Mouse (Mus musculus): ENCODE results near the gene Rundc3a. TPM values are rescaled to one million over a fixed set of nuclear protein-coding genes. Genes with fewer than 3 reads are reported as not detected.

The Rundc3a gene
- polyA plus RNA-seq, 1 experiment = 3.4 TPM

DNA sequence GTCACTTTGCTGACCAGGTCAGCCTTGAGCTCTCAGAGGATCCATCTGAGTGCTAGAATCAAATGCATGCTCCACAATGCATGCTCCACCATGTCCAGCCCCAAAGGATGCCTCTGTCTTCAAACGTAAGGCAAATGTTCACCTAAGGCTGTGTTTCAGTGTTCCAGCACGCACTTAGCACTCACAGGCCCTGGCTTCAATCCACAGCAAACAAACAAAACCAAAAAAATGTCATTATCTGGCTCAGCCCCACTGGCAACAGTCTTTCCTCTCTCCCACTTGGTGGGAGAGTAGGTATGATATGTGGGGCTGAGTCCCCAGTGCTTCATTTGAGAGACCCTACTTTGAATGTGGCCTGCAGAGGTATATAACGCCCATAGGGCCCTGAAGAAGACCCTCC, 17.9 kb downstream of the Rundc3a start:
- Histone ChIP-seq H3K4me3 (ENCODE audit: insufficient read depth, low read depth, low read length) (no peak overlapping the region), H3K27me3 (replicated peaks; ENCODE audit: control insufficient read depth, insufficient read depth, low read length) (no peaks in the 10 kb centered on the region), H3K27ac (ENCODE audit: insufficient read depth, low read depth, low read length) (no peak overlapping the region), H3K4me1 (ENCODE audit: control insufficient read depth, insufficient read depth, low read length) (no peaks in the 10 kb centered on the region; the same call in none of the 2 replicates), H3K36me3 (ENCODE audit: control insufficient read depth, insufficient read depth, low read length) (no peaks in the 10 kb centered on the region)
- no peak for TF ChIP-seq POLR2A (IDR thresholded peaks at IDR 0.05; ENCODE audit: low read depth, low read length)
- TF ChIP-seq CTCF (conservative IDR thresholded peaks at IDR 0.05; ENCODE audit: insufficient read depth, insufficient read length, low read depth, low read length) = no peak
- DNase-seq = no peak
- 72% methylated on average over 3 of the region's 3 CpGs for WGBS

DNA sequence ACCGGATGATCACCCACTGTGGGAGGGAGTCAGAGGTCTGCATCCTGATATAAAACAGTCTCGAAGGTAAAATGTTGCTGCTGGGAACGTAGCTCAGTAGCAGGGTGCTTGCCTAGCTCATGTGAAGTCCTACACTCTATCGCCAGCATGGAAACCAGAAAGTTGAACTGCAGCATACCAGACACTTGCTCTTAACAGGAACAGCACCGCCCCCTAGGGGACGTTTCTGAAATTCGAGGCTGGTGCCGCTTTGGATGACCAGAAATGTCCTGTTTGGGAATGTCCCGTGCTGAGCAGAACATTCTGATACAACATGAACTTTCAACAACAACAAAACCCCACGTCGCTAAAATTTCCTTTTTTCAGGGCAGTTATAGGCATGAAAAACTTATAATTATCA, 18.5 kb downstream of the Rundc3a start:
- no peak overlapping the region for H3K27ac ChIP-seq (ENCODE audit: insufficient read depth, low read depth, low read length)
- 4% methylated on average over 11 of the region's 11 CpGs for WGBS
- H3K27me3 ChIP-seq (replicated peaks; ENCODE audit: control insufficient read depth, insufficient read depth, low read length) = no peaks in the 10 kb centered on the region
- no peak overlapping the region for H3K4me3 ChIP-seq (ENCODE audit: insufficient read depth, low read depth, low read length)
- no peaks in the 10 kb centered on the region; the same call in none of the 2 replicates for H3K4me1 ChIP-seq (ENCODE audit: control insufficient read depth, insufficient read depth, low read length)
- no peaks in the 10 kb centered on the region for H3K36me3 ChIP-seq (ENCODE audit: control insufficient read depth, insufficient read depth, low read length)
- DNase-seq = peak; percentile 97
- TF ChIP-seq POLR2A (IDR thresholded peaks at IDR 0.05; ENCODE audit: low read depth, low read length) (no peak), CTCF (conservative IDR thresholded peaks at IDR 0.05; ENCODE audit: insufficient read depth, insufficient read length, low read depth, low read length) (peak; percentile 99; the same call in 1 of the 2 replicates)

DNA sequence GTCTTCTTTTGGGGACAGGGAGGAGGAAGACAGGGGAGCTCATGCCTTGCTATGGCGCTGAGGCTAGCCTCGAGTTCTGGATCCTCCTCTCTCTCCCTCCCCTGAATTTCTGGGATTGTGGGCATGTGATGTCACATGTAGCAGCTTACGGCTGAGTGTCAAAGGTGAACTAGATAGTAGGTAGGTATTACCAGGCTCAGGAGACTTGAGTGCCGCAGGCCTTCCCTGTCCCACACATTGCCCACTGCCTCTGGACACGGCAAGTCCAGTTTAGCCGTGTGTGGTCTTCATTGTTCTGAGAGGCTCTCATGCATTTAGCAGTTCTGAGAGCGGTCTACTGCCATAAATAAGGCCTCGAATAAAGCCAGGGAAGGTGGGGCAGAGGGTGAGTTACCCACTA, 19.9 kb downstream of the Rundc3a start:
- TF ChIP-seq CTCF (conservative IDR thresholded peaks at IDR 0.05; ENCODE audit: insufficient read depth, insufficient read length, low read depth, low read length) = no peak
- TF ChIP-seq POLR2A (IDR thresholded peaks at IDR 0.05; ENCODE audit: low read depth, low read length) = no peak
- Histone ChIP-seq H3K4me3 (ENCODE audit: insufficient read depth, low read depth, low read length) (no peak overlapping the region), H3K36me3 (ENCODE audit: control insufficient read depth, insufficient read depth, low read length) (no peaks in the 10 kb centered on the region), H3K27ac (ENCODE audit: insufficient read depth, low read depth, low read length) (no peak overlapping the region), H3K4me1 (ENCODE audit: control insufficient read depth, insufficient read depth, low read length) (no peaks in the 10 kb centered on the region; the same call in none of the 2 replicates), H3K27me3 (replicated peaks; ENCODE audit: control insufficient read depth, insufficient read depth, low read length) (no peaks in the 10 kb centered on the region)
- DNase-seq = no peak
- 79% methylated on average over 8 of the region's 8 CpGs for WGBS

DNA sequence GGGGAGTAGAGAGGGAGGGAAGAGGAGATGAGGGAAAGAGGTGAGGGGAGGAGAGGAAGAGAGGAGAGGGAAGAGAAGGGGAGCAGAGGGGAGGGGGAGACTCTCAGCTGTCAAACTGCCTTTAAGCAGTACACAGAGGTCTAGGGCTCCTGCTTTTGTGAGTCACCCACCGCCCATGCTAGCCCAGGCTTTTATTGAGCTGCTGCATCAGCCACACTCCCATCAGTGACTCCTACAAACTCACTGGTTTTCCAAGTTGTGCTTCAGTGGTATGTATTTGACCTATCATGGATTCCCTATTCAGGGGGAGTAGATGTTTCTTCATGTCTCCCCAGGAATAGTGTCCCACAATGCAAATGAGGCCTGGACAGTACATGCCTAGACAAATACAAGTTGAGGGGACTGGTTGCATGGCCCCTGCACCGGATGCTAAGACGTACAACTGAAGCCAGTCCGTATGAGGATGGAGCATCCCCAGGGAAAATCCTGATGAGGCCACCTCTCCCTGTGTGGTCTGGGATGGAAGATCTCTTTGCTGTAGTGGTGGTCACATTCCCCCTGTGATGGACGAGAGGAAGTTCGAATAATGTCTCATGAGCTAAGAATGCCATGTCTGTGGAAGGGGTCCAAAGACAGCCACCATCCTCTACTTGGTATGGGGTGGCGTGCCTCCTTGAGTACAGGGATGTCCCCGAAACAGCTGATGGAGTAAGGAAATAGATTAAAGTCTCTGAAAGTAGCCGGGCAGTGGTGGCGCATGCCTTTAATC, 22.0 kb downstream of the Rundc3a start:
- H3K27ac ChIP-seq (ENCODE audit: insufficient read depth, low read depth, low read length) = no peak overlapping the region
- TF ChIP-seq POLR2A (IDR thresholded peaks at IDR 0.05; ENCODE audit: low read depth, low read length) (no peak), CTCF (conservative IDR thresholded peaks at IDR 0.05; ENCODE audit: insufficient read depth, insufficient read length, low read depth, low read length) (no peak)
- no peaks in the 10 kb centered on the region for H3K36me3 ChIP-seq (ENCODE audit: control insufficient read depth, insufficient read depth, low read length)
- WGBS = 72% methylated on average over 10 of the region's 10 CpGs
- no peaks in the 10 kb centered on the region; the same call in 1 of the 2 replicates for H3K4me1 ChIP-seq (ENCODE audit: control insufficient read depth, insufficient read depth, low read length)
- no peak for DNase-seq
- no peaks in the 10 kb centered on the region for H3K27me3 ChIP-seq (replicated peaks; ENCODE audit: control insufficient read depth, insufficient read depth, low read length)
- no peak overlapping the region for H3K4me3 ChIP-seq (ENCODE audit: insufficient read depth, low read depth, low read length)

DNA sequence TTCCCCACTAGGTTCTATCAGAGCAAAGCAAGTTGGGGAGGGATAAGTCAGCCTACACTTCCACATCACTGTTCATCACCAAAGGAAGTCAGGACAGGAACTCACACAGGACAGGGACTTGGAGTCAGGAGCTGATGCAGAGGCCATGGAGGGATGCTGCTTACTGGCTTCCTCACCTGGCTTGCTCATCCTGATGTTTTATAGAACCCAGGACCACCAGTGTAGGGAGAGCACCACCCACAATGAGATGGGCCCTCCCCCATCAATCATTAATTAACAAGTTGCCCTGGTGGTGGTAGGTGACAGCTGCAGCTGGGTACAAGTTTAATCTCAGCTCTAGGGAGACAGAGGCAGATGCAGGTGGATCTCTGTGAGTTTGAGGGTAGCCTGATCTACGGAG, 24.0 kb downstream of the Rundc3a start:
- DNase-seq = no peak
- no peak overlapping the region for H3K27ac ChIP-seq (ENCODE audit: insufficient read depth, low read depth, low read length)
- H3K4me3 ChIP-seq (ENCODE audit: insufficient read depth, low read depth, low read length) = no peak overlapping the region
- H3K36me3 ChIP-seq (ENCODE audit: control insufficient read depth, insufficient read depth, low read length) = no peaks in the 10 kb centered on the region
- WGBS = 80% methylated on average over 1 of the region's 1 CpGs
- no peak for TF ChIP-seq CTCF (conservative IDR thresholded peaks at IDR 0.05; ENCODE audit: insufficient read depth, insufficient read length, low read depth, low read length)
- no peak for TF ChIP-seq POLR2A (IDR thresholded peaks at IDR 0.05; ENCODE audit: low read depth, low read length)
- H3K27me3 ChIP-seq (replicated peaks; ENCODE audit: control insufficient read depth, insufficient read depth, low read length) = no peaks in the 10 kb centered on the region
- H3K4me1 ChIP-seq (ENCODE audit: control insufficient read depth, insufficient read depth, low read length) = no peaks in the 10 kb centered on the region

DNA sequence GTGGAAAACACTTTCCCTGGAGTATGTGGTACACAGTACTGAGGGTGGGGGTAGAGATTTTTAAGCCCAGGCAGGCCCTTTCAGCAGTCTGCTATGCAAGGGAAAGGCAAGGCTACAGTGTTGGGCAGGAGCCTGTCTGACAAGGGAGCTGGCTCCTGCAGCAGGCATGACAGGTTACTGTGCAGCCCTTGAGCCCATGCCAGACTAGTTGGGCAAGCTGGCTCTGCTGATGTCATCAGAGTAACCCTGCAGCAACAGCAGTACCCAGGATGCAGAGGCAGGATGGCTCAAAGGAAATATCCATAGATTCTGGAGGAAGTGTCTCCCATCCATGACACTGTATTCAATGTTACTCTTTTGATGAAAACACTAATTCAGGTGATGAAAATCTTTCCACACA, 25.7 kb downstream of the Rundc3a start:
- DNase-seq = no peak
- no peak overlapping the region for H3K4me3 ChIP-seq (ENCODE audit: insufficient read depth, low read depth, low read length)
- no peak for TF ChIP-seq POLR2A (IDR thresholded peaks at IDR 0.05; ENCODE audit: low read depth, low read length)
- TF ChIP-seq CTCF (conservative IDR thresholded peaks at IDR 0.05; ENCODE audit: insufficient read depth, insufficient read length, low read depth, low read length) = no peak

DNA sequence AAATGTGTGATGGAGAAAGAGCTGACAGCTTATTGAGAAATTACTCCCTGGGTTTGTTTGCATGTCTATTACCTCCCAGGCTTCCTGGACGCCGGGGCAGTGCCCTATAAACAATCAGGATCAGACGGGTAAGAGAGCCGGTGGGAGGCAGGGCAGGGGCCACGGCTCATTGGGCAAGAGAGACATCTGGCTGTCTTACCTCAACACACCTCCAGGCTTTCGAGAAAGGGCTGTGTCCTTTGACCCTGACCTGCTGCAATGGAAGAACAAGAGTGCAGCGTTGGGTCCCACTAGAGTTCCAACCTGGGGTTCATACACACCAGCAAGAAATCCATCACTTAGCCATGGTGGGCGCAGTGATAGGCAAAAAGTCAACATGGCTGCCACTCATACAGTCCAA, 28.4 kb downstream of the Rundc3a start:
- TF ChIP-seq POLR2A (IDR thresholded peaks at IDR 0.05; ENCODE audit: low read depth, low read length) (no peak), CTCF (conservative IDR thresholded peaks at IDR 0.05; ENCODE audit: insufficient read depth, insufficient read length, low read depth, low read length) (no peak; the same call in 1 of the 2 replicates)
- no peak for DNase-seq
- Histone ChIP-seq H3K4me1 (ENCODE audit: control insufficient read depth, insufficient read depth, low read length) (no peaks in the 10 kb centered on the region), H3K36me3 (ENCODE audit: control insufficient read depth, insufficient read depth, low read length) (no peaks in the 10 kb centered on the region), H3K27me3 (replicated peaks; ENCODE audit: control insufficient read depth, insufficient read depth, low read length) (no peaks in the 10 kb centered on the region), H3K27ac (ENCODE audit: insufficient read depth, low read depth, low read length) (no peak overlapping the region), H3K4me3 (ENCODE audit: insufficient read depth, low read depth, low read length) (no peak overlapping the region)
- 36% methylated on average over 8 of the region's 8 CpGs for WGBS

More for the DNA sequence above, 25.7 kb downstream of the Rundc3a start:
- Histone ChIP-seq H3K36me3 (ENCODE audit: control insufficient read depth, insufficient read depth, low read length) (no peaks in the 10 kb centered on the region), H3K4me1 (ENCODE audit: control insufficient read depth, insufficient read depth, low read length) (no peaks in the 10 kb centered on the region), H3K27me3 (replicated peaks; ENCODE audit: control insufficient read depth, insufficient read depth, low read length) (no peaks in the 10 kb centered on the region), H3K27ac (ENCODE audit: insufficient read depth, low read depth, low read length) (no peak overlapping the region)
